Mouse (Mus musculus) kidney, embryonic 16.5 days (tissue): ENCODE measurements around the gene Ptprk. TPM values are rescaled to one million over a fixed set of nuclear protein-coding genes. Genes with fewer than 3 reads are reported as not detected.
A peak's percentile ranks its signal among the peaks of the same experiment; 100 is the strongest.

Experiments used
- ATAC-seq: fragments of 200-750 bp; cut with Nextera tagmentation; 2 replicates; pipeline ENCODE4 v1.8.0; 2017; ENCODE audit warnings: moderate TSS enrichment; ENCODE audit not compliant: low FRiP score, low TSS enrichment
- H3K27ac ChIP-seq: fragments of 300-500 bp; sonication (generic); 2 replicates; pipeline ENCODE4 v1.5.1; 2014; ENCODE audit warnings: low read length
- H3K27me3 ChIP-seq: fragments of 300-500 bp; sonication (generic); 2 replicates; pipeline ENCODE4 v1.6.1; 2014; ENCODE audit warnings: low read length, control low read depth, mixed read lengths; ENCODE audit not compliant: insufficient read depth
- H3K36me3 ChIP-seq: fragments of 300-500 bp; sonication (generic); 2 replicates; pipeline ENCODE4 v1.6.1; 2014; ENCODE audit warnings: low read length, control low read depth, mixed read lengths; ENCODE audit not compliant: insufficient read depth
- H3K4me1 ChIP-seq: fragments of 300-500 bp; sonication (generic); 2 replicates; pipeline ENCODE4 v1.6.1; 2014; ENCODE audit warnings: low read length, control low read depth, mixed read lengths; ENCODE audit not compliant: insufficient read depth
- H3K4me2 ChIP-seq: fragments of 300-500 bp; sonication (generic); replicated peaks from 2 replicates; pipeline ENCODE4 v1.6.1; 2014; ENCODE audit warnings: low read depth, low read length
- H3K4me3 ChIP-seq: fragments of 300-500 bp; sonication (generic); 2 replicates; pipeline ENCODE4 v1.5.1; 2014; ENCODE audit warnings: mild to moderate bottlenecking, low read length
- H3K9ac ChIP-seq: fragments of 300-500 bp; sonication (generic); replicated peaks from 2 replicates; pipeline ENCODE4 v1.6.1; 2014; ENCODE audit warnings: low read length
- H3K9me3 ChIP-seq: fragments of 300-500 bp; sonication (generic); 2 replicates; pipeline ENCODE4 v1.6.1; 2016; ENCODE audit warnings: low read length, control low read depth
- WGBS: fragments of 180-500 bp; shearing (Covaris S2); extraction: QIAGEN DNeasy Blood & Tissue Kit; methylation state at CpG from one replicate; pipeline ENCODE4 v1.1.7; 2014; 5-methylcytosine and 5-hydroxymethylcytosine counted together
- polyA plus RNA-seq: library from polyadenylated mRNA; unstranded; fragments of >200 nt; fragmentation: Nextera tagmentation; extraction: Ambion mirVana; gene quantifications from 2 replicates; pipeline ENCODE4 v1.2.1, GENCODE M21; 2015

Ptprk gene
- polyA plus RNA-seq, 1 experiment from 2014 or later, result 34.7 TPM

DNA sequence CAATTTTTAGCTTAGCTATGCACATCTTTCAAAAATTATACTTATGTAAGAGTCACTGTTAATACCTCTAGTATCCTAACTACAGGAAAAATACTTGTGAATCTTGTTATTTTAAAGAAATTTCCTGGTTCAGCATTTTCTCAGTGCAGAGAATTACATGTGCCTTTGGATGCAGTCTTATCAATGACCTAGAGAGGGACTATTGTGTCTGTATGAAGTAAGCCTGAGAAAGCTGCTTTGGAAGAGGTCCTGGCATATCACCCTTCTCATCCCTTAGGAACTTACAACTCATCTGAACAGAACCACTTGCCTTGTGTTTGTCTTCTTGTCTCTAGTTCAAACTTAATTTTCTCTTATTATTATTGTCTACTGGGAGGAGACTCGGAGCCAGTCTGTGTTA lies 3.6 kb downstream of the Ptprk start:
- ATAC-seq, result no peak
- WGBS, result 97% methylated on average over 1 of the region's 1 CpGs
- Histone ChIP-seq H3K36me3 (no peaks in the 10 kb centered on the region), H3K27me3 (no peaks in the 10 kb centered on the region), H3K9me3 (no peaks in the 10 kb centered on the region), H3K27ac (no peak overlapping the region), H3K9ac (no peak overlapping the region), H3K4me2 (no peak overlapping the region), H3K4me3 (no peak overlapping the region), H3K4me1 (peaks cover 7% of the 10 kb centered on the region; the same call in 1 of the 2 replicates)

DNA sequence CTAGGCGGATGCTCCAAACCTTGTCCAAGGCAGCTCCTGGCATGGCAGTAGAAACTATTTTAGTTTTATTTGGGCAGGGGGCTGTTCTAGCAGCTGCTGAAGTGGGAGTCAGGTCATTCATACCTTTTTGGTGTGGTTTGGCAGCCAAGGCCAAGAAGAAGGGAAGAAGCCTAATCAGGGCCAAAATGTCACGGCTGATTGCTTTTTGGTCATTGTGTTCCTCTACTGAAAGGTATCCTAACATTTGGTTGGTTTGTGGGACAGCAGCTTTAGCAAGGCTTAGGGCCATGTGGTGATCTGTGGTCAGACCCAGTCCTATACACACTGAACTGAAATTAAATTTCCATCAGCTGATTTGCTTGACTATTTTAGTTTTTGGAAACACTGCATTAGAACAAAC lies 6.6 kb downstream of the Ptprk start:
- H3K27me3 ChIP-seq, result no peaks in the 10 kb centered on the region
- H3K36me3 ChIP-seq, result no peaks in the 10 kb centered on the region
- no peak for ATAC-seq
- no peak overlapping the region for H3K4me3 ChIP-seq
- H3K4me1 ChIP-seq, result peaks cover 9% of the 10 kb centered on the region; the same call in 1 of the 2 replicates
- 92% methylated on average over 2 of the region's 2 CpGs for WGBS
- no peak overlapping the region for H3K4me2 ChIP-seq
- no peak overlapping the region for H3K27ac ChIP-seq
- H3K9ac ChIP-seq, result no peak overlapping the region
- no peaks in the 10 kb centered on the region for H3K9me3 ChIP-seq

DNA sequence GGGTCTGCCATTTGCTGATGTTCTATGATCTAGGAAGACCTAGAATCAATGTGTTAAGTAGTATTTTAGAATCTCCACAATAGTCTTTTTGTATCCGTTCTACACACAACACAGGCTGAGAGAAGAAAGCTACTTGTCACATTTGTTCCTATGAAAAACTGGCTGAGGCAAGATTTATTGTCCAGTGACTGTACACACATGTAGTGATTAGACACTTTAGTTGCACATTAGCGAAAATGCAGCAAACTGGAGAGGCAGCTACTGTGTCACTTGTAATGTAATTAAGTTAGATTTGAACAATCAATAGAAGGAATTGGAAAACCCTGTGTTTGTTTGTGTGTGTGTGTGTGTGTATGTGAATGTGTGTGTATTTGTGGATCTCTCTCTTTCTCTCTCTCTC lies 8.6 kb downstream of the Ptprk start:
- Histone ChIP-seq H3K9me3 (no peaks in the 10 kb centered on the region), H3K4me3 (no peak overlapping the region), H3K27me3 (no peaks in the 10 kb centered on the region), H3K36me3 (no peaks in the 10 kb centered on the region), H3K9ac (no peak overlapping the region), H3K27ac (no peak overlapping the region), H3K4me1 (peaks cover 9% of the 10 kb centered on the region; the same call in 1 of the 2 replicates), H3K4me2 (no peak overlapping the region)
- ATAC-seq, result no peak
- 62% methylated on average over 2 of the region's 2 CpGs for WGBS

DNA sequence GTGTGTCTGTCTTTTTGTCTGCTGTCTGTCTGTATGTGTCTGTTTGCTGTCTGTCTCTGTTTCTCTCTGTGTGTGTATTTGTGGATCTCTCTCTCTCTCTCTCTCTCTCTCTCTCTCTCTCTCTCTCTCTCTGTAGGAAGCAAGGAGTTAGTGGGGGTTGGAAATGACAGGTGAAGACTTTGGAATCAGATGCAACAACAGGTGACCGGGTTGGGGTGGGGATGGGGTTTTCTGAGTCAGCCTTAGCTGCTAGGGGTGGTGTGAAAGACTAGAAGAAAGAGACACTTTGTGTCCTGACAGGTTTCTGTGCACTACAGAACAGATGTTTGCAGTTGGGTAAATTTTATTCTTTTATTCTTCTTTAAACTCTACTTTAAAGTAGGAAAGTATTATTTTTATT lies 9.0 kb downstream of the Ptprk start:
- H3K4me2 ChIP-seq, result no peak overlapping the region
- H3K4me3 ChIP-seq, result no peak overlapping the region
- no peaks in the 10 kb centered on the region for H3K36me3 ChIP-seq
- no peak overlapping the region for H3K27ac ChIP-seq
- WGBS, result 64% methylated on average over 1 of the region's 1 CpGs
- H3K4me1 ChIP-seq, result peaks cover 9% of the 10 kb centered on the region; the same call in 1 of the 2 replicates
- H3K9me3 ChIP-seq, result no peaks in the 10 kb centered on the region
- H3K9ac ChIP-seq, result no peak overlapping the region
- ATAC-seq, result no peak
- H3K27me3 ChIP-seq, result no peaks in the 10 kb centered on the region

DNA sequence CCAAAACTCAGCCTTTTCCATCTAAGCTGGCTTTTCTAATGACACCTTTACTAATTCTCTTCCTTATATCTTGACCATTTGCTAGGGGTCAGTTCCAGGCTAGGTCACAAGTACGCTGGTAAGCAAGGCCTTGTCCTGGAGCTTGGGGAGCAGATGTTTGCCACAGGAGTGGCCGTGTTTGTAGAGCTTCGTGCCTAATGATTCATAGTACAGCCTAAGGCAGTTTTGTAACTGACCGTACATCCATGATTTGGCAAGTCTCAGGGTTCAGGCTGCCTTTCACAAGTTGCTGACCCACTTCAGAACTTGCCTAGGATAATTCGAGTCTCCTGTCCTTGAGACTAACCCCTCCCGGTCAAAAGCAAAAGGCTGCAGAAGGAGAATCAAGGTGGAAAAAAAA lies 12.7 kb downstream of the Ptprk start:
- Histone ChIP-seq H3K4me3 (no peak overlapping the region), H3K4me1 (peaks cover 5% of the 10 kb centered on the region; the same call in 1 of the 2 replicates), H3K27ac (no peak overlapping the region), H3K36me3 (no peaks in the 10 kb centered on the region), H3K4me2 (no peak overlapping the region), H3K9me3 (no peaks in the 10 kb centered on the region), H3K9ac (no peak overlapping the region), H3K27me3 (no peaks in the 10 kb centered on the region)
- WGBS, result 35% methylated on average over 6 of the region's 6 CpGs
- ATAC-seq, result no peak

DNA sequence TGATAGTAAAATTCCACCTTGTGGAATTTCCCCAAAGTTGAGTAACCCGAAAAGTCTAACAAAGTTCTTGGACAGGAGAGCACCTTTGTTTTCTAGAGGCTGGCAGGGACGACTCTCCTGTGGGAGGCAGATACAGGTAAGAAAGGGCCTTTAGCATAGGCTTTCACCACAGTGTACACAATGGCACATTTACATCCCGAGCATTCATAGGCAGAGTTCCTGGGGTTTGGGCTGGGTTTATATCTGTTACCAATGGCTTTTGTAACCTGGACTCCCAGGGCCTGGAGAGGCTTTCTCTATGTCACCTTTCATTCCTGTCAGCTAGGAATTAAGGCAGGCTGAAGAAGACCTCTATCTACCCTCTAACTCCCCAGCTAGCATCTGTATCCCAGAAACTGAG lies 13.1 kb downstream of the Ptprk start:
- Histone ChIP-seq H3K4me1 (peaks cover 5% of the 10 kb centered on the region; the same call in 1 of the 2 replicates), H3K36me3 (no peaks in the 10 kb centered on the region), H3K4me2 (no peak overlapping the region), H3K27ac (no peak overlapping the region), H3K27me3 (no peaks in the 10 kb centered on the region), H3K9ac (no peak overlapping the region), H3K4me3 (no peak overlapping the region), H3K9me3 (no peaks in the 10 kb centered on the region)
- WGBS, result 81% methylated on average over 3 of the region's 3 CpGs
- no peak for ATAC-seq

DNA sequence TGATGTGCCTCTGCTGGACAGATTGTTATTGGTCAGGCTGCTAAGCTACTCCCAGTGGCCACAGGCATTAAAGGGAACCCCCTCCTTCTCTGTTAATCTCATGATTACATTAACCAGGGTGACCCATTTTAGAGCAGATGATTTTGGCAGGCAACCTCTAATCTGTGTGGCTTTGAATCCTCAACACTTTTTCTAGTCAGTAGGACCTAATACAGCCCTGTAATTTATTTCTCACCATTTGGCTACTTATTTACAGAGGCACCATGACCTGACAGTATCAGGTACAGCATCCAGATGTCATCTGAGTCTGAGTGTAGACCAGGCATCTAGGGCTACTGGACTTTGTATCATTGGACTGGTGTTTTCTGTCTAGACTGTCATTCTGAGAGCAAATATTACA lies 21.4 kb downstream of the Ptprk start:
- Histone ChIP-seq H3K27me3 (no peaks in the 10 kb centered on the region), H3K4me1 (peaks cover 12% of the 10 kb centered on the region; the same call in 1 of the 2 replicates), H3K9me3 (no peaks in the 10 kb centered on the region), H3K27ac (no peak overlapping the region), H3K4me2 (no peak overlapping the region), H3K4me3 (no peak overlapping the region), H3K36me3 (no peaks in the 10 kb centered on the region), H3K9ac (no peak overlapping the region)
- peak; percentile 93 for ATAC-seq

DNA sequence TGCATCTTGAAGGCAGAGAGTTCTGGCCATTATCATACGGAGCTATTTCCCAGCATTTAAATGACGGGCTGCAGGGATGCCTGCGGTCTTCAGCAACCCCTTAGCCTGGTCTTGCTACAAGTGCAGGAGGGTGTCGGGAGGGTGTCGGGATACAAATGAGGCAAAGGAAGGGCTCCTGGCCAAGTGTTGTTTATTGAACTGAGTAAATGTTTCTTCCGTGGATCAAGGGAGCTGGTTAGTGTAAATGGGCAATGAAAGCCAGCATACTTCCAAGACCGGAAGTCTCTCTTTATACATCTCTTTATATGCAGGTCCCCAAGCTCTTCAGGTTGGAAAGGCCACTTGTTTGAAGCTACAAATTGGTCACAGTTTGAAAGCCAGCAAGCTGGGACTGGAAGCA lies 23.0 kb downstream of the Ptprk start:
- peaks cover 12% of the 10 kb centered on the region; the same call in 1 of the 2 replicates for H3K4me1 ChIP-seq
- no peak overlapping the region for H3K27ac ChIP-seq
- no peak overlapping the region for H3K4me2 ChIP-seq
- no peak for ATAC-seq
- WGBS, result 34% methylated on average over 7 of the region's 7 CpGs
- H3K9me3 ChIP-seq, result no peaks in the 10 kb centered on the region
- H3K4me3 ChIP-seq, result no peak overlapping the region
- no peaks in the 10 kb centered on the region for H3K27me3 ChIP-seq
- no peak overlapping the region for H3K9ac ChIP-seq
- no peaks in the 10 kb centered on the region for H3K36me3 ChIP-seq

DNA sequence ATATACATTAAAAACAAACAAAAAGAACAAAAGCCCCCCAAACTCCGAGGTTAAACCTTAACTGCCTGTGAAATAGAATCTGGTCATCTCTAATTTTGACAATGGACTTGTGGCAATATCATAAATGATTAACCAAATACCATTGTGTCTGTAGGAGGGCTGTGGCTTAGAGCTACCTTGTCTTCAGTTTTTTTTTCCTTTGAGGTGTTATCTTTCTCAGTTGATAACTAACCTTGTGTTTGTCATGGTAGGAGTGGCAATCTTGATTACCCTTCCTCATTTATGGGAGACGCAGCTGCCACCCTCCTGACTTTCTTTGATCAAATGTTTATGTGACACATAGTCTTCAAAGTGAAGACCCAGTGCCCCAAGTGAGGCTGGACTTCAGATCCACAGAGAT lies 24.3 kb downstream of the Ptprk start:
- Histone ChIP-seq H3K9me3 (no peaks in the 10 kb centered on the region), H3K36me3 (no peaks in the 10 kb centered on the region), H3K27me3 (no peaks in the 10 kb centered on the region), H3K4me3 (no peak overlapping the region), H3K27ac (no peak overlapping the region), H3K4me1 (peaks cover 18% of the 10 kb centered on the region), H3K4me2 (no peak overlapping the region), H3K9ac (no peak overlapping the region)
- no peak for ATAC-seq
- 49% methylated on average over 2 of the region's 2 CpGs for WGBS

DNA sequence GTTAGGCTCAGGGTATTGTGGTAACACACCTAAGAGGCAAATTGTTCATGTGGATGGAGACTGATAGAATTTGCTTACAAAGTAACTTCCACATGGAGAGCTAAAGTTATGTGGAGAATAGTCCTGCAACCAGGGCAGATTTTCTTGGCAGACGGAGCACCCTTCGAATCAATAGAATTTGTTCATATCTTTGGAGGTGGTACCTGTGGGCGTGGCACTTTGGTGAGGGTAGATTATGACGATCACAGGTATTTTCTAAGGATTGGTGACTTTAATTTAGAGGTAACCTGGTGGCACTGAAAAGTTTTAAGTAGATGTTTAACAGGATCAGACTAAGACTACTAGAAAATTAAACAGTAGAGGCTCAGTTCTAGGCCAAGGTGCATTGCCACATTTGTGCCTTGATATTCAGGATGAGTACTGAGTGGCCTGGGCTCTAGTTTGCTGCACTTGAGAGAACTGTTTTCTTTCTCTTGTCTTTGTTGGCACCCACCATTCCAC lies 28.8 kb downstream of the Ptprk start:
- no peak overlapping the region for H3K4me3 ChIP-seq
- no peak overlapping the region for H3K9ac ChIP-seq
- H3K4me1 ChIP-seq, result peaks cover 16% of the 10 kb centered on the region
- 0 out of 2 replicates have a peak overlapping the region, but pooled peaks have one; percentile 24 for H3K27ac ChIP-seq
- no peak for ATAC-seq
- H3K27me3 ChIP-seq, result no peaks in the 10 kb centered on the region
- H3K36me3 ChIP-seq, result no peaks in the 10 kb centered on the region
- no peaks in the 10 kb centered on the region for H3K9me3 ChIP-seq
- H3K4me2 ChIP-seq, result no peak overlapping the region
- WGBS, result 84% methylated on average over 4 of the region's 4 CpGs
